In genomic region chr17:6746452-6747231, GRCm38 (mm10) we compare ENCODE assay signal across 7 mouse cellular contexts. TPM values are rescaled to one million over a fixed set of nuclear protein-coding genes. Genes with fewer than 3 reads are reported as not detected.
DNase-seq lines count a peak whose midpoint lies in the region; ATAC-seq lines count a peak whose summit lies in the region.

No protein-coding gene starts in this region.

- intact Hi-C loops in left cerebral cortex, postnatal 36 days (cut with DNase I): no loop called here

- H3K27me3 ChIP-seq in heart, embryonic 15.5 days: no peaks in the 10 kb centered on the region

- no peaks in the 10 kb centered on the region for H3K9me3 ChIP-seq in heart, embryonic 15.5 days (replicated peaks)

- peak overlapping the region; percentile 93 for H3K27ac ChIP-seq in heart, embryonic 15.5 days

- peaks cover 76% of the 10 kb centered on the region for H3K4me1 ChIP-seq in heart, embryonic 15.5 days (replicated peaks)

- H3K4me2 ChIP-seq in heart, embryonic 15.5 days: no peak overlapping the region

- 65% methylated on average over 9 of the region's 9 CpGs for WGBS in heart, embryonic 15.5 days

- H3K4me3 ChIP-seq in heart, embryonic 15.5 days: no peak overlapping the region

- no peak overlapping the region for H3K9ac ChIP-seq in heart, embryonic 15.5 days

- no peak for ATAC-seq in heart, embryonic 15.5 days (replicated peaks; ENCODE audit: insufficient number of reproducible peaks, insufficient read depth, low FRiP score, low read depth)

- DNase-seq in 3T3-L1 (ENCODE audit: low read depth, low spot score) (peak; percentile 17), 416B (ENCODE audit: low read depth) (peak; percentile 89)
- DNase-seq in lung, postnatal 25 days (ENCODE audit: low spot score): peak; percentile 83
- DNase-seq in right cerebral cortex, postnatal 10 days (ENCODE audit: low spot score in 2 of 2): no peak
- DNase-seq in left cerebral cortex, postnatal 36 days (ENCODE audit: low spot score in 2 of 2): no peak
- DNase-seq in cerebellum, postnatal 14 days: no peak

- peaks cover 17% of the 10 kb centered on the region; the same call in 1 of the 2 replicates for H3K36me3 ChIP-seq in heart, embryonic 15.5 days

RNA-seq across cellular contexts. Expression of gene Ezr, which starts 35.9 kb away (rescaled TPM):
- 109 and 136 TPM in 2 replicates for polyA plus RNA-seq in heart, embryonic 15.5 days (2015; fragmentation: Nextera tagmentation; extraction: Ambion mirVana)
- total RNA-seq in left cerebral cortex, postnatal 36 days (2021): 10 to 100 TPM; 51.1 to 51.8 TPM

Comparison
In these comparisons a context has a peak if more than half of its experiments do, and no peak if none do; other contexts are left out.
1. DNase-seq: peak in 3T3-L1 (single experiment), 416B (single experiment) and lung, postnatal 25 days (single experiment); none in right cerebral cortex, postnatal 10 days (0 of 2), left cerebral cortex, postnatal 36 days (0 of 2) and cerebellum, postnatal 14 days (0 of 2).